Mouse (Mus musculus): ENCODE results near the gene Trim34a. TPM values are rescaled to one million over a fixed set of nuclear protein-coding genes. Genes with fewer than 3 reads are reported as not detected.

Trim34a gene
- polyA plus RNA-seq (2012; rRNA removed) = 4.1 and 4.9 TPM in 2 replicates

DNA sequence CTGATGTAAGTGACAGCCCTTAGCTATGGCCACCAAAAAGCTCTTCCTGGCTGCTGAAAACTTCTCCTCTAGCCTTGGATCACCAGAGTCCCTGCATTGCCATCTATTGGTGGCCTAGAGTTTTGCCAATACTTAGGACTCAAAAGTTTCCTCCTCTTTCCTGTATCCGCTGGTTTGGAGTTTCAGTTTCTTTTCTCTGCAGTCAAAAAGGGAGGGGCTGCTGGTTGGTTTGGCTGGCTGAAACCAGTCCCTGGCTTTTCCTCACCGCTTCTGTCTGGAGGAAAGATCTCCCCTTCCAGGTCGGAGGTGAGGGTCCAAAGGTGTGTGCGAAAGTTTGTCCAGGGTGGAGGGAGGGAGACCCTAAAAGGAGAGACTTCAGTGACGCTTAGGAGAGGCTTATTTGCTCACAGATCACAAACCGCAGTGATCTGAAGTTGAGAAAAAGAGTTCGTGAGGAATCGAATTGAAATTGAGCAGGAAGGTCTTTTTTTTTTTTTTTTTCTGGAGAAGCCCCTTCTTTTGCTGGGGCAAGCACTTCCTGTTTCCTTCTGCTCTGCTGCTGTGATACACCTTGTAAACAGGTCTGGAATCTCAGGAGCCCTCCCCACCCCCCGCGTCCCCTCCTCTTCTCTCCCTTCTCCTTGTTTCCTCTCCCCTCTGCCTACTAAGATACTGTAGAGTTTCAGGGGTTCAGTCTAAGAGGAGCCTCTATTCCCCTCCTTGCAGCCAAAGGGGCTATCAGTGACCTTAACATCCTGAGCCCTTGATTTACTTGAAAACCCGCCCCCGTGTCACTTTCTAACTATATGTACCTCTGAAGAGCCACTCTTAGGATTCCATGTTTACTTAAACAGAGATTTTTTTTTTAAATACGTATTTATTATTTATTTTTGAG, at the start of gene Trim34a:
TSS of gene Trim34a (plus strand) at position 171 of the 895 bp plus-strand sequence.

GRCm38 (mm10) chr7:104195885-104196284, 48.4 kb upstream of the Trim34a start, which contains the start of gene Olfr649:
Gene Olfr649 (minus strand): TSS chr7:104195985.

GRCm38 (mm10) chr7:104218701-104219569, 25.3 kb upstream of the Trim34a start, which contains the start of gene Trim6:
Gene Trim6 (plus strand): TSS chr7:104218793.

DNA sequence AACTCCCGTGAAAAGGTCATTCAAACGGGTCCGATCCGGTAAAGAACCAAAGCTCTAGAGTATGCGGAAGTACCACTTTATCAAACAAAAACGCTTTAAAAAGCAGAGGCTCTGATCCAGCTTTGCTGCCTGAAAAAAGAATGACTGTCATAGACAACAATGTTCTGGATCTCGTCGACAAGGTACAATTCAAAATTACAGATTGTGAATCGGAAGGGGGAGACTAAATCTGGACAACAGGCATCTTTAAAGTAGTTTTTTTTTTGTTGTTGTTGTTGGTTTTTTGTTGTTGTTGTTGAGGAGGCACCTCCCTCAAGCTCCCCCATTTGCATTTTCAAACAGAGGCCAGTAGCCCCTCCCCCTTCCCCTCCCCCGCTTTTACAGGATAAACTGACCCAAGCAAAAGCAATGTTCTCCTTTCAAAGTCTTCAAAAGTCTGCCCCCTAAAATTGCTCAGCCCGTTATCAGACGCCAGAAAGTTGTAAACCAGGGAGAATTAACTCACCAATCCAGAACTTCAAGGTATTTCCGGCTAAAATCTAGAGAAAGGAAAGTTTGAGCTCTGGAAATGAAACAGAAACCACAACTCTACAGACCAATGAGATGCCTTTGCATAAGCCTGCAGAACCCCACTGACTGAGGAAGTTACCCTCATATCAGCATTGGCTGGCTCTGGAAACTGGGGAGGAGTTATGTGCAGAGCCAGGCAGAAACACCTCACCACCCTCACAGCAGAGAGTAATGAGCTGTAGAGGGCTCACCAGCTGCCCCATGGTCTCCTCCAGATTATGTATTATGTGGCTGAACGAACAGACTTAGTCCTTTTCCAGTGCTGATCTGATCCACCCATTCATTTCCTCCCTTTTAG, 43.6 kb downstream of the Trim34a start, which contains the start of gene Trim5:
TSS of gene Trim5 (minus strand) at position 519 of the 868 bp plus-strand sequence.

Other genes starting within 250 kb of the Trim34a start
- gene Olfr638, start 245.7 kb upstream of the Trim34a start, polyA plus RNA-seq (2012; rRNA removed) = not detected in 2 replicates
- gene Olfr639, start 227.2 kb upstream of the Trim34a start, polyA plus RNA-seq (2012; rRNA removed) = not detected in 2 replicates
- not detected in 2 replicates for gene Olfr640, start 218.9 kb upstream of the Trim34a start, polyA plus RNA-seq (2012; rRNA removed)
- not detected in 2 replicates for gene Olfr641, start 209.0 kb upstream of the Trim34a start, polyA plus RNA-seq (2012; rRNA removed)
- not detected in 2 replicates for gene Olfr642, start 191.8 kb upstream of the Trim34a start, polyA plus RNA-seq (2012; rRNA removed)
- not detected in 2 replicates for gene 4930516K23Rik, start 183.0 kb upstream of the Trim34a start, polyA plus RNA-seq (2012; rRNA removed)
- gene Olfr644, start 172.6 kb upstream of the Trim34a start, polyA plus RNA-seq (2012; rRNA removed) = not detected in 2 replicates
- not detected in 2 replicates for gene Olfr645, start 159.0 kb upstream of the Trim34a start, polyA plus RNA-seq (2012; rRNA removed)
- gene Olfr646, start 139.6 kb upstream of the Trim34a start, polyA plus RNA-seq (2012; rRNA removed) = not detected in 2 replicates
- not detected in 2 replicates for gene Ubqln5, start 114.6 kb upstream of the Trim34a start, polyA plus RNA-seq (2012; rRNA removed)
- gene Olfr643, start 107.1 kb upstream of the Trim34a start, polyA plus RNA-seq (2012; rRNA removed) = not detected in 2 replicates
- not detected in 2 replicates for gene Ubqln3, start 101.2 kb upstream of the Trim34a start, polyA plus RNA-seq (2012; rRNA removed)
- gene Ubqlnl, start 93.9 kb upstream of the Trim34a start, polyA plus RNA-seq (2012; rRNA removed) = not detected in 2 replicates
- not detected in 2 replicates for gene Olfm5, start 79.6 kb upstream of the Trim34a start, polyA plus RNA-seq (2012; rRNA removed)
- gene Olfr648, start 61.1 kb upstream of the Trim34a start, polyA plus RNA-seq (2012; rRNA removed) = 0.11 TPM in 1 of 2 replicates, not detected in the other
- gene Olfr649, start 48.5 kb upstream of the Trim34a start, polyA plus RNA-seq (2012; rRNA removed) = not detected in 2 replicates
- 0.77 and 0.95 TPM in 2 replicates for gene Trim6, start 25.7 kb upstream of the Trim34a start, polyA plus RNA-seq (2012; rRNA removed)
- 0.33 and 0.54 TPM in 2 replicates for gene Trim5, start 43.6 kb downstream of the Trim34a start, polyA plus RNA-seq (2012; rRNA removed)
- 1.9 and 2.0 TPM in 2 replicates for gene Trim12a, start 71.0 kb downstream of the Trim34a start, polyA plus RNA-seq (2012; rRNA removed)
- gene Trim34b, start 85.0 kb downstream of the Trim34a start, polyA plus RNA-seq (2012; rRNA removed) = 1.7 and 2.0 TPM in 2 replicates
- 1.9 and 2.0 TPM in 2 replicates for gene Trim12c, start 108.9 kb downstream of the Trim34a start, polyA plus RNA-seq (2012; rRNA removed)
- gene Trim30b, start 125.4 kb downstream of the Trim34a start, polyA plus RNA-seq (2012; rRNA removed) = 0.02 and 0.03 TPM in 2 replicates
- gene Trim30c, start 156.4 kb downstream of the Trim34a start, polyA plus RNA-seq (2012; rRNA removed) = not detected in 2 replicates
- gene Trim30a, start 220.7 kb downstream of the Trim34a start, polyA plus RNA-seq (2012; rRNA removed) = 1.5 and 2.3 TPM in 2 replicates